Mouse (Mus musculus) left cerebral cortex, postnatal 10 days (tissue): ENCODE results near the gene Gtf2b. TPM values are rescaled to one million over a fixed set of nuclear protein-coding genes. Genes with fewer than 3 reads are reported as not detected.

Source experiments
- DNase-seq, 2 experiments: peaks; one replicate each; pipeline ENCODE4 v3.0.0; 2021 to 2022; ENCODE audit warnings: low spot score in 2 of 2, mixed read lengths in 1 of 2; ENCODE audit errors: extremely low spot score in 1 of 2
- intact Hi-C: fragments of 180-260 bp; cut with DNase I; formaldehyde crosslinking; loops from one replicate; pipeline ENCODE4 v1.15.1; 2025
- total RNA-seq, 2 experiments: library from RNA; stranded (reverse); gene quantifications; 2 replicates each; pipeline ENCODE4 v1.2.3; 2021

Gtf2b gene
- total RNA-seq, 2 experiments from 2014 or later: 35.1 to 40.0 TPM

- no peak for DNase-seq
- intact Hi-C loops: no loop called here
Measured at GRCm38 (mm10) chr3:142786423-142787072, 21.7 kb downstream of the Gtf2b start.

- intact Hi-C loops: no loop called here
- no peak for DNase-seq
Measured at GRCm38 (mm10) chr3:142795587-142795986, 30.7 kb downstream of the Gtf2b start.

- intact Hi-C loops: no loop called here
- DNase-seq: no peak
Measured at GRCm38 (mm10) chr3:142811582-142811981, 46.7 kb downstream of the Gtf2b start.

- DNase-seq: no peak
- intact Hi-C loops: no loop called here
Measured at GRCm38 (mm10) chr3:142817506-142817905, 52.7 kb downstream of the Gtf2b start.

- no peak for DNase-seq
- intact Hi-C loops: loop anchor here (10.0 kb wide), 1 partner anchor 101 kb away; no protein-coding TSS in a partner anchor
Measured at GRCm38 (mm10) chr3:142823606-142824005, 58.8 kb downstream of the Gtf2b start.

- intact Hi-C loops: loop anchor here (10.0 kb wide), 1 partner anchor 98 kb away; no protein-coding TSS in a partner anchor
- no peak for DNase-seq
Measured at GRCm38 (mm10) chr3:142826449-142827146, 61.8 kb downstream of the Gtf2b start.

- DNase-seq: no peak
- intact Hi-C loops: no loop called here
Measured at GRCm38 (mm10) chr3:142832910-142833309, 68.1 kb downstream of the Gtf2b start.

Other genes with a start within 250 kb of the Gtf2b start
- gene Gbp7, start 234.7 kb upstream of the Gtf2b start, total RNA-seq: 1 to 10 TPM; 3.4 to 3.8 TPM
- 1 to 10 TPM; 4.2 TPM for gene Gbp3, start 205.0 kb upstream of the Gtf2b start, total RNA-seq
- not detected for gene Gbp2b, start 170.2 kb upstream of the Gtf2b start, total RNA-seq
- 1 to 10 TPM; 1.0 to 1.4 TPM for gene Gbp2, start 144.4 kb upstream of the Gtf2b start, total RNA-seq
- 1 to 10 TPM; 3.2 to 3.7 TPM for gene Kyat3, start 64.0 kb upstream of the Gtf2b start, total RNA-seq
- 10 to 100 TPM; 24.3 to 24.8 TPM for gene Pkn2, start 117.0 kb downstream of the Gtf2b start, total RNA-seq